Mouse (Mus musculus) limb, embryonic 14.5 days (tissue): ENCODE data around the gene Nol7. TPM values are rescaled to one million over a fixed set of nuclear protein-coding genes. Genes with fewer than 3 reads are reported as not detected.

Experiments
- ATAC-seq: fragments of 200-750 bp; cut with Nextera tagmentation; 2 replicates; pipeline ENCODE4 v1.8.0; 2017; ENCODE audit warnings: low read depth, moderate number of reproducible peaks, moderate TSS enrichment; ENCODE audit not compliant: low FRiP score
- DNase-seq: peaks from one replicate; pipeline ENCODE4 v3.0.0-alpha.2; 2015; ENCODE audit warnings: low spot score
- H3K27ac ChIP-seq: fragments of 300-500 bp; sonication (generic); replicated peaks from 2 replicates; pipeline ENCODE4 v1.5.1; 2014; ENCODE audit warnings: low read depth, mild to moderate bottlenecking, low read length, moderate library complexity, mixed read lengths
- H3K27me3 ChIP-seq: fragments of 300-500 bp; sonication (generic); 2 replicates; pipeline ENCODE4 v1.6.1; 2014; ENCODE audit warnings: low read length, mixed read lengths; ENCODE audit not compliant: control insufficient read depth, insufficient read depth
- H3K36me3 ChIP-seq: fragments of 300-500 bp; sonication (generic); 2 replicates; pipeline ENCODE4 v1.6.1; 2014; ENCODE audit warnings: mild to moderate bottlenecking, low read length, moderate library complexity, mixed read lengths; ENCODE audit not compliant: control insufficient read depth, insufficient read depth
- H3K4me1 ChIP-seq: fragments of 300-500 bp; sonication (generic); 2 replicates; pipeline ENCODE4 v1.6.1; 2014; ENCODE audit warnings: antibody characterized with exemption, low read length, mixed read lengths; ENCODE audit not compliant: control insufficient read depth, insufficient read depth
- H3K4me2 ChIP-seq: fragments of 300-500 bp; sonication (generic); replicated peaks from 2 replicates; pipeline ENCODE4 v1.6.1; 2014; ENCODE audit warnings: low read depth, mild to moderate bottlenecking, low read length, moderate library complexity; ENCODE audit not compliant: severe bottlenecking
- H3K4me3 ChIP-seq: fragments of 300-500 bp; sonication (generic); replicated peaks from 2 replicates; pipeline ENCODE4 v1.5.1; 2014; ENCODE audit warnings: low read length
- H3K9ac ChIP-seq: fragments of 300-500 bp; sonication (generic); 2 replicates; pipeline ENCODE4 v1.6.1; 2014; ENCODE audit warnings: mild to moderate bottlenecking, low read depth, low read length, moderate library complexity; ENCODE audit not compliant: severe bottlenecking
- H3K9me3 ChIP-seq: fragments of 300-500 bp; sonication (generic); 2 replicates; pipeline ENCODE4 v1.6.1; 2016; ENCODE audit warnings: low read length; ENCODE audit not compliant: control insufficient read depth
- POLR2A ChIP-seq: fragments of 200-500 bp; IDR thresholded peaks from 2 replicates; pipeline ENCODE4 v1.8.0; 2012; ENCODE audit warnings: inconsistent platforms, mild to moderate bottlenecking, moderate library complexity, borderline replicate concordance; ENCODE audit not compliant: insufficient read depth, insufficient read length; ENCODE audit errors: extremely low read depth
- WGBS: fragments of 180-500 bp; shearing (Covaris S2); extraction: QIAGEN DNeasy Blood & Tissue Kit; methylation state at CpG from one replicate; pipeline ENCODE4 v1.1.7; 2014; 5-methylcytosine and 5-hydroxymethylcytosine counted together
- polyA plus RNA-seq, 2 experiments: library from polyadenylated mRNA; depleted of rRNA in 1 of 2; stranded (reverse) in 1 of 2; unstranded in 1 of 2; fragments of >200 nt; fragmentation: Nextera tagmentation in 1 of 2; extraction: Ambion mirVana in 1 of 2; gene quantifications; 2 replicates each; pipeline versions ENCODE4 v1.2.1 to v1.2.3; 2012 to 2014

Nol7 gene
- polyA plus RNA-seq, 2 experiments = 96.1 to 138 TPM

DNA sequence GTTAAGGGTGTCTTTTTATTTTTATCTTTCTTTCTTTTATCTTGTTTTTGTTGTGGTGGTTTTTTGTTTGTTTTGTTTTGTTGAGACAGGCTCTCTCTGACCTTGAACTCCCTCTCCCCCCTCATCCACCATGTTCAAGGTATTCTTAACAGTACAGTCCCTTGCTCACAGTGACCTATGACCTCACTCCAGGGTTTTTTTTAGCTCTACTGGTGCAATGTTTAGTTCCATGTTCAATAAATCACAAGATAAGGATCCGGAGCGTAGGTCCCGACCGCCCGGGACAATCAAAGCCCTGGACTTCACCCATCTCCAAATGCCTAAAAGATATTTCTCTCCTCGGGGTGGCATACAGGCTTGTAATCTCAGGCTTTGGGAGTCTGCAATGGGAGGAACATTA, 28.1 kb upstream of the Nol7 start:
- peaks cover 32% of the 10 kb centered on the region for H3K36me3 ChIP-seq
- TF ChIP-seq POLR2A = no peak
- DNase-seq (no peak), ATAC-seq (no peak)
- H3K4me3 ChIP-seq = no peak overlapping the region
- H3K27ac ChIP-seq = no peak overlapping the region
- no peak overlapping the region for H3K4me2 ChIP-seq
- H3K4me1 ChIP-seq = peaks cover 8% of the 10 kb centered on the region; the same call in 1 of the 2 replicates
- H3K27me3 ChIP-seq = no peaks in the 10 kb centered on the region
- no peaks in the 10 kb centered on the region for H3K9me3 ChIP-seq
- WGBS = 94% methylated on average over 6 of the region's 6 CpGs
- H3K9ac ChIP-seq = no peak overlapping the region

DNA sequence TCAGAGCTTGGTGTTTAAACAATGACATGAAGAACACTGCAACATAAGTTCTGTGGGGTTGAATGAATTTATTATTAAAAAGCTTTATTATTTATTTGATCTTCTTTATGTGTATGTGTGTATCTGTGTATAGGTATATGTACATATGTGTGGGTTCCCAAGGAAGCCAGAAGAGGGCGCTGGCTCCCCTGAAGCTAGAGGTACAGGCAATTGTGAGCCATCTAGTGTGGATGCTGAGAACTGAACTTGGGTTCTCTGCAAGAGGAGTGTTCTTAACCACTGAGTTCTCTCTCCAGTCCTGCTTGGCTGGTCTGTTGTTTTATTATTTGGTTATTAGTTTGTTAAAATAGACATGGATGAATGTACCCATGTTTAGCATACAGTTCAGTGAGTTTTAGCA, 25.3 kb upstream of the Nol7 start:
- no peaks in the 10 kb centered on the region for H3K27me3 ChIP-seq
- H3K4me2 ChIP-seq = no peak overlapping the region
- H3K4me1 ChIP-seq = no peaks in the 10 kb centered on the region
- no peak for TF ChIP-seq POLR2A
- no peaks in the 10 kb centered on the region for H3K9me3 ChIP-seq
- no peak for ATAC-seq
- no peak overlapping the region for H3K9ac ChIP-seq
- no peak overlapping the region for H3K4me3 ChIP-seq
- DNase-seq = no peak
- H3K27ac ChIP-seq = no peak overlapping the region
- peaks cover 47% of the 10 kb centered on the region for H3K36me3 ChIP-seq
- 88% methylated on average over 1 of the region's 1 CpGs for WGBS

DNA sequence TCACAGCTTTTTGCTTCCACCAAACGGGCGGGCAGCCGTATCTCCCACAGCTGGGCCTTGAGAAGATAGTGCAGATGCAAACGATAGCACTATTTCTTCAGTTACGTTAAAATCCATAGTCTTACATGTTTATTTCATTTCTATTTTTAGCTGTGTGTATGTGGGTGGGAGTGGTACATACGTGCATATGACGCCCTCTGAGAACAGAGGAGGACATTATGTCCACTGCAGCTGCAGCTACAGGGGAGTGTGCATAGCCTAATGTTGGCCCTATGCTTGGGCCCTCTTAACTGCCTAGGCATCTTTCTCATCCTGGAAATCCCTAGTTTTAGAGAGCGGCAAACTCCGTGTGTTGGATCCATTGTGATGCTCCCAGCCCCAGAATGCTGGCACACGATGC, 24.0 kb upstream of the Nol7 start:
- H3K4me2 ChIP-seq = no peak overlapping the region
- no peaks in the 10 kb centered on the region for H3K4me1 ChIP-seq
- no peak overlapping the region for H3K4me3 ChIP-seq
- no peak overlapping the region for H3K9ac ChIP-seq
- WGBS = 86% methylated on average over 10 of the region's 10 CpGs
- H3K36me3 ChIP-seq = peaks cover 53% of the 10 kb centered on the region
- DNase-seq (no peak), ATAC-seq (no peak)
- TF ChIP-seq POLR2A = no peak
- H3K27ac ChIP-seq = no peak overlapping the region
- H3K27me3 ChIP-seq = no peaks in the 10 kb centered on the region
- H3K9me3 ChIP-seq = no peaks in the 10 kb centered on the region

- WGBS = 67% methylated on average over 2 of the region's 2 CpGs
- no peak for DNase-seq
- ATAC-seq = no peak
- Histone ChIP-seq H3K36me3 (peaks cover 56% of the 10 kb centered on the region), H3K4me1 (no peaks in the 10 kb centered on the region), H3K27ac (no peak overlapping the region), H3K9me3 (no peaks in the 10 kb centered on the region), H3K4me3 (no peak overlapping the region), H3K27me3 (no peaks in the 10 kb centered on the region), H3K9ac (no peak overlapping the region), H3K4me2 (no peak overlapping the region)
- no peak for TF ChIP-seq POLR2A
These were observed 23.2 kb upstream of the Nol7 start for GRCm38 (mm10) chr13:43374918-43375432.

DNA sequence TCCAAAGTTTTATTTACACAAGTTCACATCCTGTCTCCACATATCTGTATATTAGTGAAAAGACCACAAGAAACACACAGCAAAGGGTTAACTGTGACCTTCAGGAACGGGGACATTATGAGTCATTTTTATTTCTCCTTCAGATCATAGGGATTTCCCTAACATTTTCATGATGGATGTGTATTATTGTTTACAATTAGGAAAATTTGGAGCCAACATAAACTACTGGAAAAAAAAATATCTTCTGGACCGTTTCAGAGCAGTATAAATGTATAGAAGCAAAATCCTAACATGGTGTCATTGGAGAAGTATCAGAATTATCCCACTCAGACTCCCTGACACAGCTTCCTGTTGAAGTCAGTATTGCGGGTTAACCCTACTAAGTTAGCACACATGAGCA, 18.2 kb upstream of the Nol7 start:
- DNase-seq = no peak
- WGBS = 84% methylated on average over 3 of the region's 3 CpGs
- no peak for ATAC-seq
- no peak for TF ChIP-seq POLR2A
- H3K4me1 ChIP-seq = no peaks in the 10 kb centered on the region
- no peak overlapping the region for H3K4me2 ChIP-seq
- H3K27me3 ChIP-seq = no peaks in the 10 kb centered on the region
- H3K9me3 ChIP-seq = no peaks in the 10 kb centered on the region
- H3K4me3 ChIP-seq = no peak overlapping the region
- no peak overlapping the region for H3K27ac ChIP-seq
- no peak overlapping the region for H3K9ac ChIP-seq
- H3K36me3 ChIP-seq = peaks cover 37% of the 10 kb centered on the region

- H3K9ac ChIP-seq = no peak overlapping the region
- H3K9me3 ChIP-seq = no peaks in the 10 kb centered on the region
- WGBS = 95% methylated on average over 10 of the region's 10 CpGs
- no peak overlapping the region for H3K27ac ChIP-seq
- TF ChIP-seq POLR2A = no peak
- no peak overlapping the region for H3K4me3 ChIP-seq
- H3K27me3 ChIP-seq = no peaks in the 10 kb centered on the region
- H3K36me3 ChIP-seq = peaks cover 15% of the 10 kb centered on the region
- no peak overlapping the region for H3K4me2 ChIP-seq
- DNase-seq (no peak), ATAC-seq (no peak)
- no peaks in the 10 kb centered on the region for H3K4me1 ChIP-seq
These were observed 12.9 kb upstream of the Nol7 start for GRCm38 (mm10) chr13:43385321-43385720.
